Mouse (Mus musculus) adrenal gland, postnatal 14 days (tissue): ENCODE results near the gene Serinc5. TPM values are rescaled to one million over a fixed set of nuclear protein-coding genes. Genes with fewer than 3 reads are reported as not detected.
A peak's percentile ranks its signal among the peaks of the same experiment; 100 is the strongest.

Source experiments
- DNase-seq: peaks from one replicate; pipeline ENCODE4 v3.0.0; 2021; ENCODE audit warnings: mixed read lengths
- total RNA-seq: library from RNA; stranded (reverse); gene quantifications from 2 replicates; pipeline ENCODE4 v1.2.3, GENCODE M21; 2021

Serinc5 gene
- total RNA-seq, 1 experiment from 2014 or later: 50.4 TPM

DNA sequence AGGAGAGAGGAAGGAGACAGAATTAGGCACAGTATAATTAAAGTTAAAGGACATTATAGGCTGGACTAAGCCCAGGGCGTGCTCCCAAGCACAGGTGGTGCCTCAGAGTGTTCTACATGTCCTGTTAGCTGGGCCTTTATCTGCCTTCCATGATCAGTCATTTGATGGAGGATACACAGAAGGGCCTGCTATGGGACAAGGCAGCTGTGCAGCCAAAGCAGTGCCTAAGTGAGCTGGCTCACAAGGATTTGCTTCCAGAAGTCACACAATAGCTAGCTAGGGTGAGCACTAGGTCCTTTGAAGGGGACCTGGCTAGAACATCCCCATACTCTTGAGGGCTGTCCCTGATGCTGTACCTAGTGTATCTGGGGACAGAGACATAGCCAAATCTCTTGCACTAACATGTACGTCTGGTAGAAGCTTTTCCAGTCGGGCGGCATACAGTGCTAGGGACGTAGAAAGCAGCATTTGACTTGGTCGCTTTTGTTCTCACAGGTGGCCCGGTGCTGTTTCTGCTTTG lies 94.2 kb downstream of the Serinc5 start:
- no peak for DNase-seq

DNA sequence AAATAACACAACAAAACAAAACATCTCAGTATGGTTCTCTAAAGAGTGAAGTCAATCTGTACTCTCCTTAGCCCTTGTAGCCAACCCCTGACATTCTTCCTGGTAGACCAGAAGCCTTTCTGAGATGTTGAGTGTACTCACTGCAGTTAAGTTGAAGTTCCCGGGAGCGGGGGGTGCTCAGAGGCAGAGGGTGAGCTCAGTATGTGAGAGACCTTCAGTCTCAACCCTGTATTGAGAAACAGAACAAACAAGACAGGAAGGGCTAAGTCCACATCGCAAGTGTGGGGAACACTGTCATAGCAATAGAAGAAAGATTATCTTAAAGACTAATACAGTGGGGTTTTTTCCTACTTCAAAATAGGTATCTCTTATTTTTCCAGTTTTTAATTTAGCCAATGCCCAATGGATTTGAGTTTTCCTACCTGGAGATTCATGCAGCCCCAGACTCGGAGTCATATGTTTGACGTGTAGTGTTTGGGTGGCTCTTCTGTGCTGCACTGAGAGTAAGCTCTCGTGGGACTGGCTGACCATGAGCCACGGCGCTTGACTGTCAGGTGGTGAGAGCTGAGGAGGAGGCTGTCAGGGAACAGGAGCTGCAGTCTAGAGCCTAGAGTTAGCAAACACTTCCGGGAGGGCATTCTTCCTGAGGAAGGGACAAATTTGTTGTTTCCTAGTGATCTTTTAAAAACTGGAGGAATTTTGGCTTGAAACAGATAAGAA lies 95.6 kb downstream of the Serinc5 start:
- DNase-seq: no peak

- no peak for DNase-seq
These were observed 97.0 kb downstream of the Serinc5 start for GRCm38 (mm10) chr13:92707941-92708340.

- no peak for DNase-seq
These were observed 97.6 kb downstream of the Serinc5 start for GRCm38 (mm10) chr13:92708466-92708865.

DNA sequence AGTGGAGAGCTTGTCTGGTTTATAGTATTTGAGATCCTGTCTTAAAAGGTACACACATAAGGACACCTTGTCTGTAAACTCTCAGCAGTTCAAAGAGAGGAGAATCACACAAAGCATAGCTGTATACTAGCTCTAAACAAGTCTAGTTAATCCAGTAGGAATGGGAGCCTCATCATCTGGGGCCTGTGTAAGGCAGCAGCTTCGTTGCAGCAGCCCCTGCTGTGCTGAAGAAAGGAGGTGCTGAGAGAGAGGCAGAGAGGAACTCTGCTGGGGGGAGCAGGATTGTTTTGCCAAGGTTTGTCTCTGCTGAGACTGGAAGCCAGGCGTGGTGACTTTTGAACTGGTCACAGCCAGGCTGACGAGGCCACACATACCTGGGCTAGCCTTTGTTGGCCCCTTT lies 98.6 kb downstream of the Serinc5 start:
- DNase-seq: no peak

GRCm38 (mm10) chr13:92710361-92710760 lies 99.5 kb downstream of the Serinc5 start:
- no peak for DNase-seq

- DNase-seq: no peak
These were observed 100.9 kb downstream of the Serinc5 start for GRCm38 (mm10) chr13:92711821-92712220.

DNA sequence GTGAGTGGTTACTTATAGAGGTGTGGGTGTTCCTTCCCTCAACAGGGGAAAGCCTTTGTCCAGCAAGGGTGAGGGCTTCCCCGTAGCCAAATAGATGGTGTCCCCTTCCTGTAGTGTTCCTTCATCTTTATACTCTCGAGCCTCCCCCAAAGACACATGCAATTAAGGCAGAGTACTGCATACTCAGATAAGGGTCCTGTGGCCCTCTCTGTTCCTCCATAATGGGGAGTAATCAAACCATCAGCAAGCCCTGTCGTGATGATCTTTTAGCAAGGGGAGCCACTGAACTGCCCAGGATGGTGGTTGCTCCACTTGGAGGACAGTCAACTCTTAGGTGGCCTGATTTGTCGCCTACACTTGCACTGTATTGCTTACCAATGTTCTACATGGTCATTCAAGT lies 101.7 kb downstream of the Serinc5 start:
- no peak for DNase-seq

- DNase-seq: no peak
These were observed 107.2 kb downstream of the Serinc5 start for GRCm38 (mm10) chr13:92717851-92718665.

DNA sequence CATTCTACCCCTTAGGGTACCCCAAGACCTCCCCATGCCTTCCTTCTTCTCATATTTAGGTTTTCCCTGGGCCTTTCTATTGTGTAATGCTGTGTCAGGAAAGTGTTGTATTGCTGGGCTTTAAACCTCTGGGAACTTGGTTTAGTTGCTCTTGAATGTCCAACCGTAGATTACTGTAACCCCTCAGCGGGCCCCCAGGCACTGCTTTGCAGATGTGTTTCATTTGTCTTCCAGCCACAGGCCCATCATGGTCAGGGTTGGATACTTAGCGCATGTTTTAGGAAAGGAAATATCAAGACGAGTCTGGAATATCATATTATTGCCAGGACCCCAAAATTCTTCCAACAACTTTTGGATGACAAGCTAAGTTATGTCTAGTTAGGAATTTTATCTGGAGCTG lies 110.1 kb downstream of the Serinc5 start:
- DNase-seq: no peak

- DNase-seq: no peak
These were observed 111.5 kb downstream of the Serinc5 start for GRCm38 (mm10) chr13:92722389-92722788.

DNA sequence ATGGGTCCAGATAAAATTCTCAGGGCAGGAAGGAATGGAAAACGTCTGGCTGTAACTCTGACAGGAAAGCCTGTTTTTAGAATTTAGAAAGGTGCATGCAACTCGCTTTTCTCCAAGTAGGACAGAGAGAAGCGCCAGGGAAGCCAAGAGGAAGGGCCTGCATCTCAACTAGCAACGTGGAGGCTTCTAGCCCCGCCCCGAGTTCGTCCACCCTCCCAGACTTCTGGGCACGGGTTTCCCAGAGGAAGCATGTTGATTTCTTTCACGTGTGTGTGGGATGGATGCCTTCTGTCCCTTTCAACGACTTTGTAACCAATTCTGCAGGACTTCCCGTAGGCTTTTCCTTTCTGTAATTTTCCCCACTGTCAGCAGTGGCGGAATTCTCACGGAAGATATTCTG lies 118.9 kb downstream of the Serinc5 start:
- no peak for DNase-seq

- no peak for DNase-seq
These were observed 120.9 kb downstream of the Serinc5 start for GRCm38 (mm10) chr13:92731811-92732210.

DNA sequence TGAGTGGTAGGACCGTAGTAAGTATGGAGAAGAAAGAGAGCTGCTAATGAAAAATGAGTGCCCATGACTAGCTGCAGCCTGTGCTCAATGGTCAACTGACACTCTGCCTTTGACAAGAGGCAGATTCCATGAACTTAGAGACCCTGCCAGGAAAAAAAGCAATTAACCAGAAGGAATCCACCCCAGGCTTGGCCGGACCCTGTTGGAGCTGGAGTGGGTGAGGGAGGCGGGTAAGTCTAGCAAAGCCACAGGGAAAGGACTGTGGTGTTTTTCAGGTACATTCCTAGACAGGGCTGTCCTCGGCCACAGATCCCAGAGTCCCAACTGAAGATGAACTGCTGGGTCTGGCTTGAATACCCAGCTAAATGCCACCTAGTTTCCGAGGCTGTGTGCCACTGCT lies 121.9 kb downstream of the Serinc5 start:
- no peak for DNase-seq

- peak; percentile 73 for DNase-seq
These were observed 122.4 kb downstream of the Serinc5 start for GRCm38 (mm10) chr13:92733252-92733651.

GRCm38 (mm10) chr13:92733741-92734140 lies 122.8 kb downstream of the Serinc5 start:
- DNase-seq: no peak

- DNase-seq: no peak
These were observed 124.8 kb downstream of the Serinc5 start for GRCm38 (mm10) chr13:92735693-92736092.

- peak; percentile 31 for DNase-seq
These were observed 125.8 kb downstream of the Serinc5 start for GRCm38 (mm10) chr13:92736516-92737300.

GRCm38 (mm10) chr13:92738821-92739220 lies 127.9 kb downstream of the Serinc5 start:
- no peak for DNase-seq

DNA sequence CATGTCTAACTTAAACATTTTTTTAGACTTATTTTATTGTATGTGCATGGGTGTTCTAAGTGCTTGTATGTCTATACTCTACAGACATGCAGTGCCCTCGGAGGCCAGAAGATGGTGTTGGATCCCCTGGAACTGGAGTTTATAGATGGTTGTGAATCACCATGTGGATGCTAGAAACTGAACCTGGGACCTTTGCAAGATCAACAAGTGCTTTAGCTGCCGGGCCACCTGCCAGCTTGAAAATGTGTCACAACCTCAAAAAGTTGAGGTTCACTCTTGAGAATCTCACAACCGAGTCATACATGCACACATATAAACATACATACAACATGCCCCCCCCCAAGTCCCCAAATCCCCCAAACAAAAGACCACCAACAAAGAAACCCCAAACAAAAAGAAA lies 129.0 kb downstream of the Serinc5 start:
- no peak for DNase-seq

DNA sequence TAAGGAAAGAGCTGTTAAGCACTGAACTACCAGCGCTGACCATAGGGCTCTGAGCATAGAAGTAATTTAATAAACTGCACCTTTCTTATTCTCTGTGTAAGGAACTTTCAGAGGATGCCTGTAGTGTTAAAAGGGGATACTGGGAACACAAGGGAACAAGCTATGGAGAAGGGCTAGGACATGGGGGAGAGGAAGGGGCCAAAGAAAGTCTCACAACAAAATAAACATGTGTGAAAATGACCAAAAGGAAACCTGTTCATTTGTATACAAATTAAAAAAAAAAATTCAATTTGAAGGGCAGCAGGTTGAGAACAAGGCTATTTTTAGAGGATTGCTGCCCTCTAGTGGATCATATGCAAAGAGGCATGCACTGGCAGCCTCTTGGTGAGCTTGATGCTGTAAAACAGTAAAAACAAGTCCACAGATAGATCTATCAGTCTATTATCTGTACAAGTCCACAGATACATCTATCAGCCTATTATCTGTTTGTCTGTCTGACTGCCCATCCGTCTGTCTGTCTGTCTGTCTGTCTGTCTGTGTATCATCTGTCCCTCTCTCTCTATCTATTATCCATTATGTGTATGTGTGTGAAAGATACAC lies 129.9 kb downstream of the Serinc5 start:
- DNase-seq: peak; percentile 52

DNA sequence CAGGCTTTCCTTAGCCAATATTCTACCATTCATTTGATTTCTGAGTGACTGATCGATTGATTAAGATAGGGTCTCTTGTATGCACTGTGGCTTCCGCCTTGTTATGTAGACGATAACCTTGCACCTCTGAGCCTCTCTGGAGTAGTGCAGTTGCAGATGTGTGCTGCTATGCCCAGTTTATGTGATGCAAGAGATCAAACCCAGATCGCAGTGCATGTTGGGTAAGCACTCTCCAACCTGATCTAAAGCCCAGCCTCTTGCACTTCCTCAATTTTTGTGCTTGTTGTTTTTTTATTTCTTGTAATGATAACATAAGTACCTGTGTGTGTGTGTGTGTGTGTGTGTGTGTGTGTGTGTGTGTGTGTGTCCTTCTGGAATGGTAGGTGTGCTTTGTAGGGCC lies 132.0 kb downstream of the Serinc5 start:
- no peak for DNase-seq
